Mouse (Mus musculus) ES-E14 (cell line): Measurements from ENCODE around the gene Atl1. TPM values are rescaled to one million over a fixed set of nuclear protein-coding genes. Genes with fewer than 3 reads are reported as not detected.

Source experiments
- DNase-seq: peaks from one replicate; pipeline ENCODE4 v3.0.0-alpha.2; 2013; ENCODE audit warnings: low read depth, low spot score
- H3K27ac ChIP-seq: 2 replicates; pipeline ENCODE4 v1.5.1; 2012; ENCODE audit warnings: low read depth, mild to moderate bottlenecking, low read length, moderate library complexity, mixed read lengths; ENCODE audit not compliant: poor library complexity, insufficient read depth, severe bottlenecking
- H3K36me3 ChIP-seq: 2 replicates; pipeline ENCODE4 v1.6.1; 2012; ENCODE audit warnings: mild to moderate bottlenecking, low read length, moderate library complexity, mixed read lengths; ENCODE audit not compliant: control insufficient read depth, poor library complexity, insufficient read depth, severe bottlenecking
- H3K4me1 ChIP-seq, 2 experiments: fragments of 150-350 bp in 1 of 2; sonication (generic) in 1 of 2; 2 replicates each; pipeline ENCODE4 v1.6.1; 2012; ENCODE audit warnings: low read length in 2 of 2, mild to moderate bottlenecking in 1 of 2, mixed read lengths in 1 of 2; ENCODE audit not compliant: control insufficient read depth in 2 of 2, insufficient read depth in 2 of 2, poor library complexity in 1 of 2
- H3K4me3 ChIP-seq, 2 experiments: fragments of 150-350 bp in 1 of 2; sonication (generic) in 1 of 2; 2 replicates each; pipeline ENCODE4 v1.5.1; 2012; ENCODE audit warnings: low read length in 2 of 2, low read depth in 1 of 2, mild to moderate bottlenecking in 1 of 2, mixed read lengths in 1 of 2; ENCODE audit not compliant: insufficient read depth in 1 of 2, poor library complexity in 1 of 2, severe bottlenecking in 1 of 2
- H3K9ac ChIP-seq: 2 replicates; pipeline ENCODE4 v1.6.1; 2012; ENCODE audit warnings: low read depth, mild to moderate bottlenecking, low read length, mixed read lengths; ENCODE audit not compliant: poor library complexity, insufficient read depth, severe bottlenecking
- H3K9me3 ChIP-seq: fragments of 150-350 bp; sonication (generic); 2 replicates; pipeline ENCODE4 v1.6.1; 2012; ENCODE audit warnings: low read depth, mild to moderate bottlenecking, low read length; ENCODE audit not compliant: control insufficient read depth, insufficient read depth
- CHD2 ChIP-seq: IDR thresholded peaks from 2 replicates; pipeline ENCODE4 v1.6.1; 2014; ENCODE audit warnings: mild to moderate bottlenecking, low read depth, low read length, inconsistent platforms
- HCFC1 ChIP-seq: IDR thresholded peaks from 2 replicates; pipeline ENCODE4 v1.6.1; 2012; ENCODE audit warnings: low read length, inconsistent platforms, borderline replicate concordance; ENCODE audit not compliant: insufficient read depth
- MAFK ChIP-seq: IDR thresholded peaks from 2 replicates; pipeline ENCODE4 v1.6.1; 2014; ENCODE audit warnings: mild to moderate bottlenecking, low read depth, low read length, inconsistent platforms; ENCODE audit not compliant: insufficient read depth
- ZC3H11A ChIP-seq: IDR thresholded peaks from 2 replicates; pipeline ENCODE4 v1.6.1; 2012; ENCODE audit warnings: low read depth, mild to moderate bottlenecking, inconsistent platforms, low read length, borderline replicate concordance
- ZNF384 ChIP-seq: IDR thresholded peaks from 2 replicates; pipeline ENCODE4 v1.6.1; 2012; ENCODE audit warnings: low read depth, low read length, inconsistent platforms
- in situ Hi-C, 2 experiments: fragments of 600-800 bp; cut with MboI; formaldehyde crosslinking; loops; one replicate each; pipeline ENCODE4 v1.15.1; 2025; ENCODE audit warnings: low sequenced_read_pairs in 2 of 2, inconsistent platforms in 1 of 2; ENCODE audit not compliant: unreplicated experiment in 2 of 2
- total RNA-seq: library from RNA; depleted of rRNA; stranded (reverse); fragments of 300-350 nt; gene quantifications from 2 replicates; pipeline ENCODE4 v1.2.3, GENCODE M21; 2012

Gene Atl1
- total RNA-seq, 1 experiment: 2.5 TPM

DNA sequence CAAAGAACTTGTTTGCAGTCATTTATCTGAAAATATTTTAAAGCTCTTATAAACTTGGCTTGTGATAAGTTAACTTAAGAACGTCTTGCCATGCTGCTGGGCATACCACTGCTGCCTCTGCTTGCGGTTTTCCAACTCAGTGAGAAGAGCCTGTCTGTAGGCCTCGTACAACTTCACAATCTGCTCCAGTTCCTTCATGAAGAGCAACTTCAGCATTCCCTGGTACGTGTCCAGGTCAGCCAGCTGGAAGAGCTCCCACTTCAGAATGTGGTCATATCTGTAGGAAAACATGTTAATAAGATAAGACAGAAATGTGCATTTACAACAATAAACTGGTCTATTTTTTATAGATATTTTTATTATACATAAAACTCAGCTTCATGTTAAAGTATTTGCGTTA is 73.7 kb downstream of the Atl1 start:
- in situ Hi-C loops: no loop called here
- no peaks in the 10 kb centered on the region; a peak in 2 of 4 replicates for H3K4me1 ChIP-seq
- TF ChIP-seq HCFC1 (no peak), ZNF384 (no peak), CHD2 (no peak), MAFK (no peak), ZC3H11A (no peak)
- no peaks in the 10 kb centered on the region for H3K9me3 ChIP-seq
- H3K27ac ChIP-seq: no peak overlapping the region
- no peak overlapping the region for H3K9ac ChIP-seq
- H3K36me3 ChIP-seq: peaks cover 15% of the 10 kb centered on the region
- H3K4me3 ChIP-seq: no peak overlapping the region
- DNase-seq: no peak

GRCm38 (mm10) chr12:69967112-69967511 is 74.7 kb downstream of the Atl1 start:
- no peak overlapping the region for H3K4me3 ChIP-seq
- in situ Hi-C loops: no loop called here
- no peaks in the 10 kb centered on the region; a peak in 2 of 4 replicates for H3K4me1 ChIP-seq
- DNase-seq: no peak
- no peaks in the 10 kb centered on the region for H3K9me3 ChIP-seq
- TF ChIP-seq MAFK (no peak), CHD2 (no peak), HCFC1 (no peak)
- H3K9ac ChIP-seq: no peak overlapping the region
- no peak overlapping the region for H3K27ac ChIP-seq
- H3K36me3 ChIP-seq: peaks cover 18% of the 10 kb centered on the region

GRCm38 (mm10) chr12:69968154-69968553 is 75.7 kb downstream of the Atl1 start:
- H3K4me3 ChIP-seq: no peak overlapping the region
- H3K4me1 ChIP-seq: no peaks in the 10 kb centered on the region; a peak in 2 of 4 replicates
- DNase-seq: no peak
- no peak overlapping the region for H3K9ac ChIP-seq
- H3K27ac ChIP-seq: no peak overlapping the region
- TF ChIP-seq ZC3H11A (no peak), HCFC1 (no peak), MAFK (no peak), ZNF384 (no peak), CHD2 (no peak)
- in situ Hi-C loops: no loop called here
- H3K36me3 ChIP-seq: peaks cover 18% of the 10 kb centered on the region
- H3K9me3 ChIP-seq: no peaks in the 10 kb centered on the region

GRCm38 (mm10) chr12:69973666-69974065 is 81.3 kb downstream of the Atl1 start:
- Histone ChIP-seq H3K4me1 (peaks cover 0 to 1% of the 10 kb centered on the region in 2 experiments; a peak in 1 of 4 replicates), H3K9ac (no peak overlapping the region), H3K9me3 (no peaks in the 10 kb centered on the region), H3K36me3 (peaks cover 6% of the 10 kb centered on the region), H3K27ac (no peak overlapping the region), H3K4me3 (no peak overlapping the region)
- TF ChIP-seq HCFC1 (no peak), MAFK (no peak), CHD2 (no peak), ZC3H11A (no peak), ZNF384 (no peak)
- DNase-seq: no peak
- in situ Hi-C loops: no loop called here

DNA sequence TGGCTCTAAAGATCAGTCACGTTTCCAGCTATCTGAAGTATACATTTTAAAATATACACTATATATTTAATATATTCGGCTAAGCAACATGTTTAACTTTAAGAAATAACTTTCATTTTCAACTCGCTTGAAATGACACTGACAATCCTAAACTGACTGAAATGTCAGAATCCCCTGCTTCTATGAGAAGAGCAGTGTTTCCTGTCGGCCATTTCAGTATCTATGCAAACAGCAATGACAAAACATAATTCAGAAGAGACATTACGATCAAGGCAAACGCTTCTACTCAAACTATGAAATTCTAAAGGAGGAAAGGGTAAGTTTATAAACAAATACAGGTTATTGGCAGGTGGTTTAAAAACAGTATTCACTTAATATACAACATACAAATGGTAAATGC is 84.3 kb downstream of the Atl1 start:
- Histone ChIP-seq H3K4me3 (no peak overlapping the region), H3K36me3 (no peaks in the 10 kb centered on the region; the same call in 1 of the 2 replicates), H3K9me3 (no peaks in the 10 kb centered on the region), H3K27ac (no peak overlapping the region), H3K9ac (no peak overlapping the region), H3K4me1 (peaks cover 0 to 1% of the 10 kb centered on the region in 2 experiments; a peak in 1 of 4 replicates)
- no peak for TF ChIP-seq MAFK
- TF ChIP-seq CHD2: no peak
- TF ChIP-seq ZC3H11A: no peak
- TF ChIP-seq ZNF384: no peak
- no peak for TF ChIP-seq HCFC1
- no peak for DNase-seq
- in situ Hi-C loops: no loop called here
